Comparison of ENCODE assay signal across 8 mouse cellular contexts in genomic region chr1:132298801-132299464, GRCm38 (mm10). TPM values are rescaled to one million over a fixed set of nuclear protein-coding genes. Genes with fewer than 3 reads are reported as not detected.
DNase-seq lines count a peak whose midpoint lies in the region; ATAC-seq and TF ChIP-seq lines count a peak whose summit lies in the region.

No protein-coding gene starts in this region.

- no peak for ATAC-seq in heart, embryonic 13.5 days (ENCODE audit: extremely low read depth, insufficient number of reproducible peaks, low FRiP score, low TSS enrichment)
- peak; percentile 76 for ATAC-seq in kidney, postnatal 0 days (replicated peaks; ENCODE audit: low FRiP score, low read depth)
- no peak; the same call in 1 of the 2 replicates for ATAC-seq in stomach, embryonic 15.5 days (ENCODE audit: insufficient read depth, low FRiP score, low read depth)

- H3K9ac ChIP-seq in heart, embryonic 13.5 days, result peak overlapping the region; percentile 80
- H3K9ac ChIP-seq in kidney, postnatal 0 days (ENCODE audit: low read depth, low read length), result peak overlapping the region; percentile 66
- H3K9ac ChIP-seq in stomach, embryonic 15.5 days, result peak overlapping the region; percentile 16

- 2% methylated on average over 58 of the region's 71 CpGs for WGBS in heart, embryonic 13.5 days
- 2% methylated on average over 50 of the region's 71 CpGs for WGBS in kidney, postnatal 0 days
- WGBS in stomach, embryonic 15.5 days, result 2% methylated on average over 66 of the region's 71 CpGs

- peak overlapping the region; percentile 79 for H3K4me3 ChIP-seq in testis, adult 2 months (ENCODE audit: control insufficient read depth, low read depth, low read length)
- H3K4me3 ChIP-seq in heart, embryonic 13.5 days, result peak overlapping the region; percentile 59
- peak overlapping the region; percentile 55 for H3K4me3 ChIP-seq in kidney, postnatal 0 days (replicated peaks; ENCODE audit: low read depth, low read length)
- H3K4me3 ChIP-seq in stomach, embryonic 15.5 days (replicated peaks), result peak overlapping the region; percentile 51

- no peaks in the 10 kb centered on the region; the same call in 1 of the 2 replicates for H3K27me3 ChIP-seq in testis, adult 2 months (ENCODE audit: control insufficient read depth, insufficient read depth, low read length)
- peaks cover 95% of the 10 kb centered on the region for H3K27me3 ChIP-seq in heart, embryonic 13.5 days (replicated peaks)
- H3K27me3 ChIP-seq in kidney, postnatal 0 days (ENCODE audit: insufficient read depth, low read length), result peaks cover 9% of the 10 kb centered on the region; the same call in 1 of the 2 replicates
- H3K27me3 ChIP-seq in stomach, embryonic 15.5 days (replicated peaks), result peaks cover 38% of the 10 kb centered on the region

- H3K9me3 ChIP-seq in heart, embryonic 13.5 days, result no peaks in the 10 kb centered on the region
- H3K9me3 ChIP-seq in kidney, postnatal 0 days (replicated peaks; ENCODE audit: low read length), result no peaks in the 10 kb centered on the region
- H3K9me3 ChIP-seq in stomach, embryonic 15.5 days, result no peaks in the 10 kb centered on the region

- peak overlapping the region; percentile 100 for H3K4me2 ChIP-seq in heart, embryonic 13.5 days
- H3K4me2 ChIP-seq in kidney, postnatal 0 days (ENCODE audit: low read length), result peak overlapping the region; percentile 97
- peak overlapping the region; percentile 100 for H3K4me2 ChIP-seq in stomach, embryonic 15.5 days

- no peaks in the 10 kb centered on the region for H3K36me3 ChIP-seq in testis, adult 2 months (ENCODE audit: control insufficient read depth, insufficient read depth, low read length)
- no peaks in the 10 kb centered on the region for H3K36me3 ChIP-seq in heart, embryonic 13.5 days
- no peaks in the 10 kb centered on the region for H3K36me3 ChIP-seq in kidney, postnatal 0 days (ENCODE audit: insufficient read depth, low read length)
- no peaks in the 10 kb centered on the region for H3K36me3 ChIP-seq in stomach, embryonic 15.5 days

- H3K27ac ChIP-seq in testis, adult 2 months (ENCODE audit: control insufficient read depth, insufficient read depth, low read depth, low read length), result no peak overlapping the region
- H3K27ac ChIP-seq in heart, embryonic 13.5 days (replicated peaks), result no peak overlapping the region
- peak overlapping the region; percentile 66 for H3K27ac ChIP-seq in kidney, postnatal 0 days
- H3K27ac ChIP-seq in stomach, embryonic 15.5 days, result no peak overlapping the region

- no peak for DNase-seq in testis, postnatal 14 days (ENCODE audit: low spot score)
- peak; percentile 57 for DNase-seq in cerebellum, adult 9-11 months
- no peak for DNase-seq in kidney, postnatal 0 days (ENCODE audit: low spot score)
- peak; percentile 60 to 65 for DNase-seq in lung, postnatal 4 days
- DNase-seq in layer of hippocampus, adult 11-12 months (ENCODE audit: low spot score), result no peak

- H3K4me1 ChIP-seq in testis, adult 2 months (ENCODE audit: control insufficient read depth, insufficient read depth, low read length), result peaks cover 14% of the 10 kb centered on the region
- H3K4me1 ChIP-seq in heart, embryonic 13.5 days, result peaks cover 20% of the 10 kb centered on the region
- peaks cover 4% of the 10 kb centered on the region for H3K4me1 ChIP-seq in kidney, postnatal 0 days (replicated peaks; ENCODE audit: insufficient read depth, low read length)
- H3K4me1 ChIP-seq in stomach, embryonic 15.5 days, result peaks cover 13% of the 10 kb centered on the region

- TF ChIP-seq POLR2A in testis, adult 2 months (IDR thresholded peaks at IDR 0.05; ENCODE audit: control insufficient read depth, low read depth, low read length), result no peak

- no peak for TF ChIP-seq CTCF in testis, adult 2 months (IDR thresholded peaks at IDR 0.05; ENCODE audit: control insufficient read depth, insufficient read depth, insufficient replicate concordance, low read depth, low read length)
- TF ChIP-seq CTCF in kidney, postnatal 0 days (IDR thresholded peaks at IDR 0.05; ENCODE audit: low read depth), result no peak

RNA-seq across cellular contexts. Expression of gene Klhdc8a, which starts 0.5 kb away (rescaled TPM):
- 0.69 and 0.70 TPM in 2 replicates for polyA plus RNA-seq in testis, adult 2 months (2012; rRNA removed)
- 0.34 and 0.63 TPM in 2 replicates for polyA plus RNA-seq in heart, embryonic 13.5 days (2015; fragmentation: Nextera tagmentation; extraction: Ambion mirVana)
- polyA plus RNA-seq in kidney, postnatal 0 days (2015; fragmentation: Nextera tagmentation; extraction: Ambion mirVana), result 4.1 and 5.0 TPM in 2 replicates
- 0.14 and 0.15 TPM in 2 replicates for polyA plus RNA-seq in stomach, embryonic 15.5 days (2015; fragmentation: Nextera tagmentation; extraction: Ambion mirVana)

RNA-seq across cellular contexts. Expression of gene Nuak2, which starts 17.0 kb away (rescaled TPM):
- polyA plus RNA-seq in testis, adult 2 months (2012; rRNA removed), result 3.1 and 4.7 TPM in 2 replicates
- polyA plus RNA-seq in heart, embryonic 13.5 days (2015; fragmentation: Nextera tagmentation; extraction: Ambion mirVana), result 2.0 and 2.2 TPM in 2 replicates
- polyA plus RNA-seq in kidney, postnatal 0 days (2015; fragmentation: Nextera tagmentation; extraction: Ambion mirVana), result 8.7 and 9.6 TPM in 2 replicates
- polyA plus RNA-seq in stomach, embryonic 15.5 days (2015; fragmentation: Nextera tagmentation; extraction: Ambion mirVana), result 6.1 and 6.5 TPM in 2 replicates

Comparison
In these comparisons a context has a peak if more than half of its experiments do, and no peak if none do; other contexts are left out.
1. DNase-seq: peak in cerebellum, adult 9-11 months (single experiment) and lung, postnatal 4 days (2 of 2); none in testis, postnatal 14 days (single experiment), kidney, postnatal 0 days (single experiment) and layer of hippocampus, adult 11-12 months (single experiment).
2. H3K9ac ChIP-seq: peak in every context shown above with its lines; median percentile 80 in heart, embryonic 13.5 days; 66 in kidney, postnatal 0 days; 16 in stomach, embryonic 15.5 days.
3. Peak in every context shown above with its lines, with median percentiles within 50 percentile points of each other: H3K4me3 ChIP-seq and H3K4me2 ChIP-seq.